Mouse (Mus musculus): ENCODE data around the gene Svs1.

GRCm38 (mm10) chr6:49032783-49033182, 46.1 kb downstream of the Svs1 start:
- TF ChIP-seq CTCF (IDR thresholded peaks at IDR 0.05; ENCODE audit: low read depth) (no peak), EP300 (optimal IDR thresholded peaks at IDR 0.05) (no peak)

Data from stomach, postnatal 0 days (tissue).